Mouse (Mus musculus) spleen, postnatal 36 days (tissue): ENCODE measurements around the gene Rbms1.
A peak's percentile ranks its signal among the peaks of the same experiment; 100 is the strongest.

Experiments
- DNase-seq, 2 experiments: peaks; one replicate each; pipeline ENCODE4 v3.0.0; 2022; ENCODE audit warnings: low spot score in 2 of 2, mixed read lengths in 1 of 2

Gene Rbms1

DNA sequence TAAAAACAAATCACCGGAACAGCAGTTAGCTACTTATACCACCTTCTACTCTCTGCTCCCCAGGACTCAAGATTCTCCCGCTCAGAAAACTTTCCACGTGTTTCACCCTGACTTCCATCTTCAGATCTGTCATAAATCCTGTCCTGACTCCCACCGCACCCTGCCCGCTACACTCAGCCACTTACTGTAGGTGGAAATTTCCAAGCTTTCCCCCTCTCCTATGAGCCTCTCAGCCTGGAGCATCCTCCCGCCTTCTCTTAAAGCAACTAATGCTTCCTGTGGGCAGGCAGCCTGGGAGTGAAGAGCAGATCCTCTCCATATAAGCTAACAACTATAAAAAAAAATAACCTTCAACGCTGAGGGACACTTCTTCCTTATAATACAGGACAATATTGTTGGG, 44.6 kb downstream of the Rbms1 start:
- DNase-seq: no peak

DNA sequence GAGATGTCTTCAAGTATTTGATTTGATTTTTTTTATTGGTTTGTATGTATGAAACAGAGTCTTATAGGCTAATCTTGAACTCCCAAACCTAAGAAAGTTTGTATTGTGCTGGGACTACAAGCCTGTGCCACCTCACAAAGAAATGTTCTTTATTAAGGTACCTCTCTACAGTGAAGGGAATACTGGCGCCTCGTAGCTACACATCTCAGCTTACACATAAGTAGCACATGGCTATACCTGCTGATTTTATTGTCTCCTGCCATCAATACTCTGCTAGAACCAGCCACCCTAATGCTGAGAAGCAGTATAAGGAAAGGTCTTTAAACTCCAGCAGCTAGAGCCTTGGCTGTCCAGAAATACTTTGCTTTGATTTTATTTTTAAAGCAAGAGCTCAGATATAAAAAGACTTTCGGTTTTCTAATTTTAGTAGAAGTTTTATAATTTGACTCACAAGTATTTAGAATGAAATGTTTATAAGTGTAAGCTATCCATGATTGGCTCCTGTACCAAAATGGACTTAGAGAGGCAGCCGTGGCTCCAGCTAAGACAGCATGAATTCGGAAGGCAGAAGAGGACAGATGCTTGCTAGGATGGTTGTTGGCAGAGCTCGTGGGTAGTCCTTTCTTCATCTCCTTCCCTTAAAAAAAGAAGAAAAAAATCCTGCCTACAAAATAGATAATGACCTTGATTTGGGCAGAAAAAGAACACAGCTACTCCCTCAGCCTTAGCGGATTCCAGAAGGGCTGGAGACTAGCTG, 48.3 kb downstream of the Rbms1 start:
- DNase-seq: no peak

DNA sequence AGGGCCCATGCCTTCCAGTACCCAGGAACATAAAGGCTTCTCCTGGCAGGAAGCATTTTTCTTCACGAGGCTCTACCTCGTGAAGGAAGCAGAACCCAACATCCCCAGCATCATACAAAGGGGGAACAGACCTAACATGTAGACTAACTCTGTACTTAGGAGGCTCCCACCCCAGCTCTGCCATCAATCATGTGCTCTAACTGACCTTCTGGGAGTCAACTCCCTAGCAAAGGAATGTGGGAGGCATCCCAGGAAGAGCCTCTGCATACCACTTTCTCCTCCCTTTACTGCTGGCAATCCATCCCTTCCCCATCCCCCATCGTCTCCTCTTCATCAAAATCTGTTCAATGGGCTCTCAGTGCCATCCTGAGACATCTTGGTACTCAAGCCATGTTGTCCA, 49.7 kb downstream of the Rbms1 start:
- no peak for DNase-seq

DNA sequence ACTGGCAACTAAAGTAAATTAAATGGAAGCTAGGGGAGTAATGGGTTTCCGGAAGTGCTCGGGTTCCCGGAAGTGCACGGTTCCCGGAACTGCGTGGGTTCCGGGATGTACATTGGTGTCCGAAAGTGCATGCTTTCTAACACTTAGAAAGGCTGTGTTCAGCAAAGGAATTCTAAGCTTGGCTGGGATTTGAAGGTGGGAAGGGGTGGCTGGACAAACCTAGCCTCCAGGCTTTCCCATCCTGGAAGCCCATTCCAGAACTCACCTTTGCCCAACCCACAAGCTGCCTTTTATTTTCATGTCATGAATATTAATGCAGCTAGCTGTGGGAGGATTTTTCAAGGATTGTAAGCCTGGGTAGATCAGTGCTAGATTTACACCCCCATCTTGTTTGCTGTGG, 51.3 kb downstream of the Rbms1 start:
- DNase-seq: no peak

- peak in 1 of 2 experiments; percentile 3 for DNase-seq
These were observed 52.2 kb downstream of the Rbms1 start for GRCm38 (mm10) chr2:60910820-60911219.

DNA sequence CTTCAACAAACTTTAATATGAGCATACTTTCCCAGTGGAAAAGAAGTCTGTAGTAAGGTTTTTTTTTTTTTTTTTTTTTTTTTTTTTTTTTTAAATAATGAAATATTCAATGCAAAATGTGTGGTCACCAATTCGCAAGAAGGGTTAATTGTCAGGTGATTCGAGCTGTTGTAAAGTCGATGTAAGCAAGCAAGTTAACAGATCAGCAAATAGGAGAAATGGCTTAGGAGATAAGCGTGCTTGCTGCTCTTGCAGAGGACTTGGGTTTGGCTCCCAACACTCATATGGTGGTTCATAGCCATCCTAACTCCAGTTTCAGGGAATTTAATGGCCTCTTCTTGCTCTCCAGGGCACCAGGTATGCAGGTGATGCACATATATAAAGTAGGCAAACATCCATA, 54.4 kb downstream of the Rbms1 start:
- DNase-seq: no peak

DNA sequence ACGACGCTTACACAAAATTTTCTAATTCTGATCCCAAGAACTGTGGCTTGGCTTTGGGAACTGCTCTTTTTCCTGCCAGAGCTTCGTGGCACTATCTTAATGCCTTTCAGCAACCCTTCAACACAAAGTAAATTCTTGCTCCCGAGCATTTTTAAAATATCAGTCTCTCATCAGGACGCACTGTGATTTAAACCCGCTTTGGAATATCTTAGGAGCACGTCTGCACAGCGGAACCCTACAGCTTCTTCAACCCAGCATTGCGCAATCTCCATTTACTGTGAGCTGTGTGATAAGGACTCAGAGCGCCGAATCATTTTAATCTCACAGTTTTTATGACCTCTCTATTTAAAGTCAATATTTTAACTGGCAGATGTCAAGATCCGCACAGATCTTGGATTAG, 54.9 kb downstream of the Rbms1 start:
- no peak for DNase-seq

GRCm38 (mm10) chr2:60905283-60905682, 57.7 kb downstream of the Rbms1 start:
- DNase-seq: no peak

- peak; percentile 22 to 41 for DNase-seq
These were observed 58.9 kb downstream of the Rbms1 start for GRCm38 (mm10) chr2:60904141-60904540.

- peak; percentile 10 to 38 for DNase-seq
These were observed 59.5 kb downstream of the Rbms1 start for GRCm38 (mm10) chr2:60903535-60903934.

DNA sequence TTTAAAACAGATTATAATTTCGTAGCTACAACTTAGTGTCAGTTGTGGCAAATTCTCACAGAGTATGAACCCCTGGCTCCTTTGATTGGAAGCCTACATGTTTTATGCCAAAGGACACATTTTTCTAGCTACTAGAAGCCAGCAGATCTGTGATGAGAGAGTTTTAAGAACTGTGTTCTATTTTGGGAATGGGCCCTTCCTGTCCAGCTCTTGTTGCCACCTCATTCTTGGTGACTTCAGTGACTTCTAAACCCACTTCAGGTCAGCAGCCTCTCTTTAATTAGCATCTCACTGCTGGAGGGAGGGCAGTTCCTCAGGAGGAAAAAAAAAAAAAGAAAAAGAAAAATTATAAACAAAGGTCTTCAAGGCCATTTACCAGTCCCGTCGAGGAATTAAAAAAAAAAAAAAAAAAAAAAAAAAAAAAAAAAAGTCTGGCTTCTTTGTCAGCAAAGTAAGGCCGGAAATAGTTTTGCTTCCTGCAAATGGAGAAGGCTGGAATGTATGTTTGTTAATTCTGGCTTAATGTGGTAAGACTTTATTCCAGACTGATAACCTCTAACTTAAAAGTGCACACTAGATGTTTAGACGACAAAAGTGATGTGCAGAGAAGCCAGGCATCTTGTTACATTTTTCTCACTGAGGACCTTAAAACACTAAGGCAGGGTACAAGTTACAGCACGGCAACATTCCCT, 60.4 kb downstream of the Rbms1 start:
- no peak for DNase-seq

DNA sequence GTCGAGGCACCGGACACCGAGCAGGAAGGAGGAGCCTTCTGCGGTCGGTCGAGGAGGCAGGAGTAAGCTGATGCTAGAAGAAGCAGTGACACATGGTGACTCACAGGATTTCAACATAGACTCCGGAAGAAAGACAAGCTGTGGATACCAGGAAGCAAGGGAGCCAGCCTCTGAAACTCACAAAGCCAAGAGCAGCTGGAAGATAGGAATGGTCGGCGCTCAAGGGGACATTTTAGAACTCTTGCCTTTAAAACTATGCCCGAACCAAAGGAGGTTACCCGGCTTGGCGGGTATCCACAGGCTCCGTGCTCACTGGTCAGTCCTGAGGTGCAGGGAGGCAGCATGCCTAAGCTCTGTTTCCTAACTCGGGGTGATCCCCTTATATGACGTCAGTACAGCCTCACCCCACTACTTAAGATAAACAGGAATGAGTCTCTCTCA, 61.5 kb downstream of the Rbms1 start:
- peak in 1 of 2 experiments; percentile 35 for DNase-seq

DNA sequence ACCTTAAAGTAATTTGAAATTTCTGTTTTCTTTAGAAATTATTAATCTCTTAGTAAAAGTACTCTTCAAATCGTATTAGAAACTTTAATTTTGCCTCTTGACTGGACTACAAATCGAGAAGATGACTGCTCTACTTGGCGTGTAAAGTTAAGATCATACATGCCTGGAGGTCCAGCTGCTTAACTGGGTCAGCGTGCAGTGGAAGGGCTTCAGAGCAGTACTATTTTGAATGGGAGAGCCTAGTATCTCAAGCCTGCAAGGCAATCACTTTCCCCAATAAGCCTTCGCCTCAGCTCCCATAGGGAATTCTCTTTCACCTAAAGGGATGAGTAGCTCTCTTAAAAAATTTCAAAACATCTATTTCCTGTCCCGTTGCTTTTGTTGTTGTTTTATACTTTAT, 62.0 kb downstream of the Rbms1 start:
- no peak for DNase-seq

- DNase-seq: no peak
These were observed 70.0 kb downstream of the Rbms1 start for GRCm38 (mm10) chr2:60893042-60893441.

DNA sequence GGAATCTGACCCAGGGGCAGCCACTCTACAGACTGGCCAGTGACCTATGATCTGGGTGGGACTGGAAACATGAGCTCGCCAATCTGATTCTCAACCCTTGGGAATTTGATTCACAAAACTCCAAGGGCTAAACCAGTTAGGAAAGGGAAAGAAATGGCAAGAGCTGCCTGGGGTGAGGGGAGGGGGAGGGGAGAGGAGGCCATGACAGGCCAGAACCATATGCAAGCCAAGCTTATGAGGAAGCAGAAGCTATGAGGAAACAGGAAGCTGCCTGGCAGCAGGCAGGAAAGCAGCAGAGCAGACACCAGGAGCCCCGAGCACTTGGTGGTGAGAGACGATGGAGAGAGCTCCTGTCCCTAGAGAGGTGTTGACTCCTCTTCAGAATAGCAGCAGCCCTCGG, 79.1 kb downstream of the Rbms1 start:
- DNase-seq: peak; percentile 23 to 41

- DNase-seq: no peak
These were observed 80.0 kb downstream of the Rbms1 start for GRCm38 (mm10) chr2:60883043-60883365.

DNA sequence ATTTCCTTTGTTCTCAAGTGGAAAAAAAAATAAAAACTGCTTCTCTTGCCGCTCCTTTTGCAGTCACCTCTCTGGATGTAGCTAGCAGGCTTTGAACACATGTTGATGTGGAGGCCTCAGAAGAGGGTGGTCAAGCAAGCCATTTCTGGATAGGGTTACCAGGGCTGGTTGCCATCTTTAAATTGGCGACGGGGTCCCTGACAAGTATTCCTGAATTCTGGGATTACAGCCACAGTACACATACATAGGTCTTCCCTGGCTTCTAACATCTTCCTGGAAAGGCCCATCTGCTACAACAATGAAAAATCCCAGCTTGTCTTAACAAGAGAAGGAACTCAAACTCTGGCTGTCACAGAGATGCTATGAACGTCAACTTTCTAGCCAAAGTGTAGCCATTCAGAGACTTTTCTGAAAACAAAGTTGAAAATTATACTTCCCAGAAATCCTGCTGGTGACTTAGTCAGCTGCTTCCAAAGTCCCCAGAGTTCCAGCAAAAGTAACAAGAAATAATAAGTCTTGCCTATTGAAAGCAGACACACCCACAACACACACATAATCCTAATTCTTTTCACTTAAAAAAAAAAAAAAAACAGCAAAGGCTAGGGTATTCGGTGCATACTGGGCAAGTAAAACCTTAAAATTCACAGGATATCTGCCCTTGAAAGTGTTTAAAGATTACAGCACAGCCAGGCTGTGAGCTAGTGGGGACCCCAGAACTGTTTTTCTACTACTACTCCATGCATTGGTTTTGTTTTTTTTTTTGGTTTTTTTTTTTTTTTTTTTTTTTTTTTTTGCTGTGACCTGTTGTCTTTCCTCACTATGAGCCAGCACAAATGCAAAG, 80.6 kb downstream of the Rbms1 start:
- no peak for DNase-seq

DNA sequence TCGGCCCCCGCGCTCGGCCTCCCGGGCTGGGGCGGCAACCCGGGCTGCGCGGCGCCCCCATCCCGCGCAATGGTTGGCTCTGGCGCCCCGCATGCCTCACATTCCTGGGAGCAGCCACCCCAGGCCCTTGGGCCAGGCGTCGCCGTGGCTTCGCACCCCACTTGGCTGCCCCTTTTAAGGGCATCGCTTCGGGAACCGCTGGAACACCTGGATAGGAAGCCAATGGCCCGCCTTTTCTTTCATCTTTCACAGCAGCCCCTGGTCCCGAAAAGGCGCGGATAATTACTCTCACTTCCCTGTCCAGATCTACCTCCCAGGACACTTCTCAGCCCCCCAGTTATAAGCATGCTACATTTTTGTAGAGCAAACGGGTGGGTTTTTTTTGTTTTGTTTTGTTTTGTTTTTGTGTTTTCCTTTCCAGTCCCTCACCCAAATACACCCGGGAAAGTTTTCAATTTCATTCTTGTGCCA, 81.4 kb downstream of the Rbms1 start:
- peak in 1 of 2 experiments; percentile 24 for DNase-seq

GRCm38 (mm10) chr2:60880789-60881570, 82.0 kb downstream of the Rbms1 start:
- peak; percentile 72 to 75 for DNase-seq

GRCm38 (mm10) chr2:60879966-60880788, 82.8 kb downstream of the Rbms1 start:
- no peak for DNase-seq
